Mouse (Mus musculus): Measurements from ENCODE around the gene Lpp. TPM values are rescaled to one million over a fixed set of nuclear protein-coding genes. Genes with fewer than 3 reads are reported as not detected.

Gene Lpp
- polyA plus RNA-seq, 1 experiment from 2014 or later: 42.6 TPM

DNA sequence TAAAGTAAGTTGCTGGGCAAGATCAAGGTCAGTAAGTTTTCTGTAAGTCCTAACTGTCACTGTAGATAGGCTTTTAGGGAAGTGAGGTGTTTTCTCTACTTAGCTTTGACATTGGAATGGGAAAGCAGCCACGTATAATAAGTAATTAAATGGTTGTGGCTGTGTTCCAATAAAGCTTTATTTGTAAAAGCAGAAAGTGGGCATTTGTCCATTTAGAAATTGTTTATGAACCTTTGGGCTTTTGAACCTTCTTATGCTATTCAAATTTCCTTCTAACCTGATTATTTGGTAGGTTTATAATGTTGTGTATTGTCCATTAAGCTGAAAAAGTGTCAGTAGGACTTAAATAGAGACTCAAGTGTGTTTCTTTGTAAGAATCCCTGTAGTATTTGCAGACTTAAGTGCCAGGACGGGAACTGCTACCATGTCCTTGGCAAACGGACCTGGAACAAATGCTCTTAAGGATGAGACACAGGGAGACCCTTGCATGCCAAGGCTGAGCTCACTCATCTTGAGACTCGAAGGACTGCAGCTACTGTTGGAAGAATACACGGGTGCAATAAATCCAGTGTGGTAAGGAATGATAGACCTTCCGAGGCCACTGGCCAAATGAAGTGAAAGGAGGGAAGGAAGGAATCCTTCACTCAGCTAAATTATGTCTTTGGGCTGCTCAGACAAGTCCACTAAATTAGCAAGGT, 252.7 kb downstream of the Lpp start:
- no peaks in the 10 kb centered on the region for H3K9me3 ChIP-seq (replicated peaks; ENCODE audit: control insufficient read depth, low read length)
- H3K4me3 ChIP-seq (ENCODE audit: low read length): no peak overlapping the region
- no peak for ATAC-seq (replicated peaks; ENCODE audit: extremely low read depth, insufficient read depth, low FRiP score)
- H3K4me2 ChIP-seq (ENCODE audit: low read depth, low read length): no peak overlapping the region
- no peaks in the 10 kb centered on the region for H3K27me3 ChIP-seq (ENCODE audit: control insufficient read depth, insufficient read depth, low read length)
- no peak overlapping the region for H3K9ac ChIP-seq (ENCODE audit: low read length)
- WGBS: 78% methylated on average over 6 of the region's 6 CpGs
- no peaks in the 10 kb centered on the region for H3K4me1 ChIP-seq (ENCODE audit: control insufficient read depth, insufficient read depth, low read length)
- H3K36me3 ChIP-seq (ENCODE audit: control insufficient read depth, insufficient read depth): 0 out of 2 replicates have a peak, but pooled peaks cover 3% of the 10 kb centered on the region
- H3K27ac ChIP-seq (ENCODE audit: low read length): no peak overlapping the region

GRCm38 (mm10) chr16:24651655-24652654, 258.6 kb downstream of the Lpp start:
- WGBS: 89% methylated on average over 8 of the region's 8 CpGs
- Histone ChIP-seq H3K36me3 (ENCODE audit: control insufficient read depth, insufficient read depth) (no peaks in the 10 kb centered on the region), H3K4me2 (ENCODE audit: low read depth, low read length) (no peak overlapping the region), H3K27ac (ENCODE audit: low read length) (no peak overlapping the region), H3K4me3 (ENCODE audit: low read length) (no peak overlapping the region), H3K27me3 (ENCODE audit: control insufficient read depth, insufficient read depth, low read length) (no peaks in the 10 kb centered on the region), H3K9me3 (replicated peaks; ENCODE audit: control insufficient read depth, low read length) (no peaks in the 10 kb centered on the region), H3K9ac (ENCODE audit: low read length) (no peak overlapping the region), H3K4me1 (ENCODE audit: control insufficient read depth, insufficient read depth, low read length) (peaks cover 6% of the 10 kb centered on the region)
- ATAC-seq (replicated peaks; ENCODE audit: extremely low read depth, insufficient read depth, low FRiP score): no peak

DNA sequence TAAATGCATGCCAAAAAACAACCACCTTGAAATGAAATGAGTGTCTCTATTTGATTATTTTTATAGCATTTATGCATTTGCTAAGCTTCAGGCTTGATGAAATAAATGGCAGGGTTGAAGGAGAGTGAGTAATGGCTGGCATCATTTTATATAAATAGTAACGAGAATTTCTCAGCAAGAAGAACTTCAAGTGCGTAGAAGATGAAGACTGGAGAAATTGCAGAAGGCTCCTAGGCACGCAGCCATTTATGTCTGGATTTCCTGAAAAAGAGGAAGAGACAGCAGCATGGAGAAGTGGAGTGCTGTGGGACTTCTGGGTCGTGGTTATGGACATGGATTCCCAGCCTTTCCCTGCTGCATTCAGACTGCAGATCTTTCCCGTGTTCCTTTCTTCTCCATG, 259.7 kb downstream of the Lpp start:
- no peak for ATAC-seq (replicated peaks; ENCODE audit: extremely low read depth, insufficient read depth, low FRiP score)
- no peaks in the 10 kb centered on the region for H3K9me3 ChIP-seq (replicated peaks; ENCODE audit: control insufficient read depth, low read length)
- H3K27ac ChIP-seq (ENCODE audit: low read length): no peak overlapping the region; the same call in 1 of the 2 replicates
- H3K27me3 ChIP-seq (ENCODE audit: control insufficient read depth, insufficient read depth, low read length): no peaks in the 10 kb centered on the region
- H3K9ac ChIP-seq (ENCODE audit: low read length): no peak overlapping the region
- H3K4me3 ChIP-seq (ENCODE audit: low read length): no peak overlapping the region
- 57% methylated on average over 5 of the region's 5 CpGs for WGBS
- H3K36me3 ChIP-seq (ENCODE audit: control insufficient read depth, insufficient read depth): no peaks in the 10 kb centered on the region
- peaks cover 6% of the 10 kb centered on the region for H3K4me1 ChIP-seq (ENCODE audit: control insufficient read depth, insufficient read depth, low read length)
- no peak overlapping the region for H3K4me2 ChIP-seq (ENCODE audit: low read depth, low read length)

- H3K9me3 ChIP-seq (replicated peaks; ENCODE audit: control insufficient read depth, low read length): no peaks in the 10 kb centered on the region
- 79% methylated on average over 3 of the region's 3 CpGs for WGBS
- H3K27ac ChIP-seq (ENCODE audit: low read length): no peak overlapping the region
- H3K9ac ChIP-seq (ENCODE audit: low read length): no peak overlapping the region
- no peaks in the 10 kb centered on the region for H3K36me3 ChIP-seq (ENCODE audit: control insufficient read depth, insufficient read depth)
- no peak overlapping the region for H3K4me3 ChIP-seq (ENCODE audit: low read length)
- no peak for ATAC-seq (replicated peaks; ENCODE audit: extremely low read depth, insufficient read depth, low FRiP score)
- no peak overlapping the region for H3K4me2 ChIP-seq (ENCODE audit: low read depth, low read length)
- H3K27me3 ChIP-seq (ENCODE audit: control insufficient read depth, insufficient read depth, low read length): no peaks in the 10 kb centered on the region
- peaks cover 6% of the 10 kb centered on the region for H3K4me1 ChIP-seq (ENCODE audit: control insufficient read depth, insufficient read depth, low read length)
Observed at GRCm38 (mm10) chr16:24655116-24655515, 261.8 kb downstream of the Lpp start.

GRCm38 (mm10) chr16:24656026-24656425, 262.7 kb downstream of the Lpp start:
- WGBS: 86% methylated on average over 8 of the region's 8 CpGs

DNA sequence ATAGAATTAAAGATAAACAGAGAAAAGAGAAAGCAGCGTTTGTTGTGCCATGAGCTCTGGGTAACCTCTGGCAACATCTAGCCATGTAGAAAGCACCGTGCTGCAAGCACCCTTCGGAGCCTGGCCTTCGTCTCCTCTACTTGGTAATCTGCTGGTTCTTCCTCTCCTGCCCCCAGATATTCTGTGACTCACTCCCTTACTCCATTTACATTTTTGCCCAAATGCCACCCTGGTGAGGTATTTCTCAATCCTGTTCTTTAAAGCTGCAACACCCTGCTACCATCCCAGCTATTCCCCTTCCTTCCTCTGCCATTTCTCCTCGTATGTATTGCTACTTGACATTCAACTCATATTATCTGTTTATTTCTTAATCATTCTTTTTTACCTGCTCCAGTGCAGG, 263.4 kb downstream of the Lpp start:
- no peak overlapping the region for H3K27ac ChIP-seq (ENCODE audit: low read length)
- H3K4me1 ChIP-seq (ENCODE audit: control insufficient read depth, insufficient read depth, low read length): peaks cover 6% of the 10 kb centered on the region
- H3K27me3 ChIP-seq (ENCODE audit: control insufficient read depth, insufficient read depth, low read length): no peaks in the 10 kb centered on the region
- no peak overlapping the region for H3K4me2 ChIP-seq (ENCODE audit: low read depth, low read length)
- no peaks in the 10 kb centered on the region for H3K9me3 ChIP-seq (replicated peaks; ENCODE audit: control insufficient read depth, low read length)
- no peak for ATAC-seq (replicated peaks; ENCODE audit: extremely low read depth, insufficient read depth, low FRiP score)
- no peak overlapping the region for H3K4me3 ChIP-seq (ENCODE audit: low read length)
- no peaks in the 10 kb centered on the region for H3K36me3 ChIP-seq (ENCODE audit: control insufficient read depth, insufficient read depth)
- no peak overlapping the region for H3K9ac ChIP-seq (ENCODE audit: low read length)
- WGBS: 80% methylated on average over 5 of the region's 5 CpGs

More at GRCm38 (mm10) chr16:24656026-24656425, 262.7 kb downstream of the Lpp start:
- no peaks in the 10 kb centered on the region for H3K27me3 ChIP-seq (ENCODE audit: control insufficient read depth, insufficient read depth, low read length)
- no peaks in the 10 kb centered on the region for H3K36me3 ChIP-seq (ENCODE audit: control insufficient read depth, insufficient read depth)
- H3K9ac ChIP-seq (ENCODE audit: low read length): no peak overlapping the region
- H3K4me2 ChIP-seq (ENCODE audit: low read depth, low read length): no peak overlapping the region
- H3K9me3 ChIP-seq (replicated peaks; ENCODE audit: control insufficient read depth, low read length): no peaks in the 10 kb centered on the region
- peaks cover 6% of the 10 kb centered on the region for H3K4me1 ChIP-seq (ENCODE audit: control insufficient read depth, insufficient read depth, low read length)
- ATAC-seq (replicated peaks; ENCODE audit: extremely low read depth, insufficient read depth, low FRiP score): no peak
- no peak overlapping the region for H3K4me3 ChIP-seq (ENCODE audit: low read length)
- no peak overlapping the region for H3K27ac ChIP-seq (ENCODE audit: low read length)

- no peaks in the 10 kb centered on the region for H3K27me3 ChIP-seq (ENCODE audit: control insufficient read depth, insufficient read depth, low read length)
- H3K27ac ChIP-seq (ENCODE audit: low read length): no peak overlapping the region
- no peaks in the 10 kb centered on the region for H3K4me1 ChIP-seq (ENCODE audit: control insufficient read depth, insufficient read depth, low read length)
- H3K36me3 ChIP-seq (ENCODE audit: control insufficient read depth, insufficient read depth): 0 out of 2 replicates have a peak, but pooled peaks cover 5% of the 10 kb centered on the region
- H3K4me3 ChIP-seq (ENCODE audit: low read length): no peak overlapping the region
- H3K9me3 ChIP-seq (replicated peaks; ENCODE audit: control insufficient read depth, low read length): no peaks in the 10 kb centered on the region
- no peak overlapping the region for H3K4me2 ChIP-seq (ENCODE audit: low read depth, low read length)
- 96% methylated on average over 2 of the region's 2 CpGs for WGBS
- no peak overlapping the region for H3K9ac ChIP-seq (ENCODE audit: low read length)
- no peak for ATAC-seq (replicated peaks; ENCODE audit: extremely low read depth, insufficient read depth, low FRiP score)
Observed at GRCm38 (mm10) chr16:24659049-24659448, 265.7 kb downstream of the Lpp start.

- no peak overlapping the region for H3K9ac ChIP-seq (ENCODE audit: low read length)
- no peaks in the 10 kb centered on the region for H3K4me1 ChIP-seq (ENCODE audit: control insufficient read depth, insufficient read depth, low read length)
- H3K27ac ChIP-seq (ENCODE audit: low read length): no peak overlapping the region
- no peak overlapping the region for H3K4me3 ChIP-seq (ENCODE audit: low read length)
- no peaks in the 10 kb centered on the region for H3K9me3 ChIP-seq (replicated peaks; ENCODE audit: control insufficient read depth, low read length)
- H3K36me3 ChIP-seq (ENCODE audit: control insufficient read depth, insufficient read depth): peaks cover 13% of the 10 kb centered on the region
- no peaks in the 10 kb centered on the region for H3K27me3 ChIP-seq (ENCODE audit: control insufficient read depth, insufficient read depth, low read length)
- no peak overlapping the region for H3K4me2 ChIP-seq (ENCODE audit: low read depth, low read length)
- ATAC-seq (replicated peaks; ENCODE audit: extremely low read depth, insufficient read depth, low FRiP score): no peak
Observed at GRCm38 (mm10) chr16:24664131-24664530, 270.8 kb downstream of the Lpp start.
